Mouse (Mus musculus): ENCODE data around the gene Rin3.

GRCm38 (mm10) chr12:102330188-102330587, 47.3 kb downstream of the Rin3 start:
- no peak for TF ChIP-seq CTCF (IDR thresholded peaks at IDR 0.05; ENCODE audit: control insufficient read depth, insufficient read depth, insufficient read length)
- no peak for TF ChIP-seq MYOD1 (IDR thresholded peaks at IDR 0.05; ENCODE audit: control insufficient read depth, insufficient read length, low read depth)
- TF ChIP-seq MAX (IDR thresholded peaks at IDR 0.05), result no peak
- TF ChIP-seq USF1 (IDR thresholded peaks at IDR 0.05; ENCODE audit: low read depth), result no peak
- TF ChIP-seq CEBPB (IDR thresholded peaks at IDR 0.05; ENCODE audit: low read depth), result no peak
- no peak for TF ChIP-seq MYOG (IDR thresholded peaks at IDR 0.05; ENCODE audit: control insufficient read depth, extremely low read depth, insufficient read length)
- no peak for TF ChIP-seq FOSL1 (IDR thresholded peaks at IDR 0.05; ENCODE audit: insufficient read depth, low read length, poor library complexity, severe bottlenecking)
